Mouse (Mus musculus): ENCODE data around the gene Trpm4.
"Not testable (repeated sequence)": the region's sequence is repeated elsewhere in the genome, so short reads cannot be mapped to it uniquely, and the experiment has no call there.

The Trpm4 gene

GRCm38 (mm10) chr7:45333431-45333982 lies at the start of gene Trpm4:
TSS of gene Trpm4 (minus strand) at chr7:45333780.
- DNase-seq, result peak; percentile 84 to 93

DNA sequence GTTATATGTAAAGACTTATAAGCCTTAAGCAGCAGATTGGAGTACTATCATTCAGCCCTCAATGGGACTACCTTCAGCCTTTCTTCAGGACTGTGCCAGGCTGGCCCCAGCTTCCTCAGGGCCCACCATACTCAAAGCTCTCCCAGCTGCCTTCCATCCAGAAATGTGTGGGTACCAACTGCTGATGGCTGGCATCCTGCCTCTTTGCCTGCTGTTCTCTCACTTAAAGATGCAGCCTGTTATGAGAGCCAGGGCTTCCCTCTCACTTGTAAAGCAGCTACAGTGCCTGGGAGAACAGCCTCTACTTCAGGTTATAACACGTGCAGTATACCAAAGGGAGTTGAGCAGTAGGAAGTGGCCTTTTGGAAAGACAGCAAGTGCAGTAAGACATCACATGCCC lies 42.5 kb upstream of the Trpm4 start:
- no peak for DNase-seq

DNA sequence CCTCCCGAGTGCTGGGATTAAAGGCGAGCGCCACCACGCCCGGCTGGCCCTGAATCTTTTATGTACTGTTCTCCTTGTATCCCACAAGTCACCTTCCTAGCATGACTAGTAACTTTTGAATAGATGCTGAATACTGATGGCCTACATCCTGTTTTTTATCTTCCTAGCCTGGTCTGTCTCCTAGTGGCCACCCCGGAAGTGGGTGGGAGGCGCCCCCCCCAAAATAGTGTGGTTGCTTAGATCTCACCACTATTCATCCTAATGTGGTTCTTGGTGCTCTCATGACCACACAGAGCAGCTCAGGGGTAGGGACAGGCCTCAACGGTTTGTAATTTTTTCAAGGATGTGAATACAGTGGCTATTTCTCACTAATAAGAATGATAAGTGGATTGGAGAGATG lies 41.0 kb upstream of the Trpm4 start:
- DNase-seq, result no peak

DNA sequence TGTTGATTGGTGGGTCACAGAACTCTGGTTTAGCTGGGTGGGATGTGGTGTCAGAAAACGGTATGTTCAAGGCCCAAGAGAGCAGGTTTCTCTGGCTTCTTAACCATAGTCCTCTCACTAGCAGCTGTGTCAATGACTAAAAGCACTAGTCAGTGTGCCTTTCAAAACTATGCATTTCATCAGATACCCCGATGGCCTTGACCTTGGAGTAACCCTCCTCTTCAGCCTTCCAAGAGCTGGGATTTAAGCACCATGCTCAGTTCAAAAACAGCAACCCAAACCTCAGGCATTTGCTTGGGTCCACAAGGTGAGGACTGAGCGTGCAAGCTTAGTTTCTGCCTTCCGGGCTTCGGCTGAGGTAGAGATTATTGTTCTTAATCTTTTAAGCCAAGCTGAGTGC lies 38.8 kb upstream of the Trpm4 start:
- no peak for DNase-seq

- peak; percentile 91 to 95 for DNase-seq
Measured at GRCm38 (mm10) chr7:45370475-45371311, 37.1 kb upstream of the Trpm4 start, which contains the start of gene Lin7b. TSS of gene Lin7b (minus strand) at chr7:45370583.

DNA sequence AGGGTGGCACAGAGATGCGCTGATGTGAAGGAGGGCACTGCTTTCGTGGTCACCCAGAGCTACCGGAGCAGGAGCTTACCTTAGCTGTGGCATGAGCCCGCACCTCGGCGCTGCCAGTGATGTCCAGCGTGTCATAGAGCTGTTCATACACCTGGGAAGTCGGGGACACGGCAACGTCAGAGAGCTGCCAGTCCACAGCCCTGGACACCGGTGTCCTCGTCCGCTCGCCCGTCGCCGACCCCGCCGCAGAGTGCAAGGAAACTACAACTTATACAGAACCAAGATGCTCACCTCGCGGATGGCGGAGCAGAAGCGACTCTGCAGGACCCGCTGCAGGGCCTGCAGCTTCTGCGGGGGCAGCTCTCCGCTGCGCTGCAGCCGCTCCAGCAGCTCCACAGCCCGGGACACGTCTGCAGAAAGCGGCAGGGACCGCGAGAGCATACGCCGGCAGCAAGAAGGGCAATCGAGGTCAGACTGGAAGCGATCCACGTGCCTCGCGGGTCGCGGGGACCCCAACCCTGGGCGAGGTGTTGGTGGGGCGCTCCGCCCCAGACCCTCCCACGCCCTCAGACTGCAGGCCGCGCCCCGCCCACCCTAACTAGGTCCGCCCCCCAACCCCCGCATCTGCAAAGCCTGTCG lies 36.4 kb upstream of the Trpm4 start:
- DNase-seq, result no peak

GRCm38 (mm10) chr7:45369022-45369745 lies 35.6 kb upstream of the Trpm4 start:
- no peak for DNase-seq

- DNase-seq, result no peak
Measured at GRCm38 (mm10) chr7:45368178-45368577, 34.6 kb upstream of the Trpm4 start.

- peak; percentile 96 to 98 for DNase-seq
Measured at GRCm38 (mm10) chr7:45367020-45367880, 33.7 kb upstream of the Trpm4 start.

- no peak for DNase-seq
Measured at GRCm38 (mm10) chr7:45366652-45367019, 33.1 kb upstream of the Trpm4 start, which contains the start of gene Ppfia3. TSS of gene Ppfia3 (minus strand) at chr7:45367019.

- peak; percentile 33 to 81 for DNase-seq
Measured at GRCm38 (mm10) chr7:45365742-45366651, 32.4 kb upstream of the Trpm4 start.

- no peak for DNase-seq
Measured at GRCm38 (mm10) chr7:45363983-45364382, 30.4 kb upstream of the Trpm4 start.

GRCm38 (mm10) chr7:45362801-45363200 lies 29.2 kb upstream of the Trpm4 start:
- DNase-seq, result peak; percentile 26 to 58

DNA sequence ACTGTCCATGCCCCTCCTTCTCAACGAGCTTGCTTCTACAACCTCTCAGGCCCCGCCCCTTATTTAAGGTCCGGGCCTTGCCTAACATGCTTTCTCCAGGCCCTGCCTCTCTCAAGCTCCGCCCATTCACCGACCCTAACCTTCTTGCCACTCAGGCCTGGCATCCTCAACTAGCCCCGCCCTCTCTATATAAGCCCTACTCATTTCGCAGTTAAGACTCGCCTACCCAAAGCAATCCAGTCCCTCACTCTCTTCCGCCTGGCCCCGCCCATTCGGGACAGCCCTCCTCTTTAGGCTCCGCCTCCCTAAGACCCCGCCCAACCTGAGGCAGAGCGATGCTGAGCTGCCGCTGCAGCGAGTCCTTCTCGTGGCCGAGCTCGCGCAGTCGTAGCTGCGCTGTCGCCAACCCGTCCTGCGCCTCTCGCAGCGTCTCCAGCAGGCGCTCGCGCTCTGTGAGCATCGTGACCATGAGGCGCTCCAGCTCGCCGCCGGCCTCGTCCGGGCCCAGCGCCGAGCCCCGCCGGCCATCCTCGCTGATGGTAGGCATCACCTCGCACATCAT lies 27.7 kb upstream of the Trpm4 start:
- DNase-seq, result peak; percentile 59 to 76

DNA sequence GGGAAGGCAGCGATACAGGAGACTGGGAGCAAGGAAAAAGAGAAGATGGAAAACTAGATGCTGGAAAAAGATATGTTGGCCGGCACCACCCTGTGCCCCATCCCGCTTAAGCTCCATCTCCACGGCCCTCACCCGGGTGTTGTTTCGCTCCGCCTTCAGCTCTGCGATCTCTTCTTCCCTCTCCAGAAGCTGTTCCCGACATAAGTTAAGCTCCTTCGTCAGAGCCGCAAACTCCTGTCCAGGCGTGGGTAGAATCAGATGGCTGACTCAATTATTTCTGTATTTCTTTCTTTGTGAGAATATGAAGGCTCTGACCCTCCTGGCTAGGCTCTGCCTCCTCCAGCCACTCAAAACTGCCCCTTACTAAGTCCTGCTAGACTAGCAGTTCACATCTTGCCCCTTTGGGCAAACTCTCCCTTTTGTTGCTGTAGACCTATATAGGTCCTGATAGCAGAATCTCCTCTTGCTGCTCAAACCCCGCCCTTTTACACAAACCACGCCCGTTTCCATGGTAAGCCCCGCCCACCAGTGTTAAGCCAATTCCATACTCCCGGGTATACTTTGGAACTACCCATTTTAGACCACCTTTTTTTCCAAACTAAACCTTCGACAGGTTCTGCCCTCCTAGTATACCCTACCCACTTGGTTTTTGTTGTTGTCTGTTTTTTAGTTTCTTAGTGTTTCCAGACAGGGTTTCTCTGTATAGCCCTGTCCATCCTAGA lies 27.0 kb upstream of the Trpm4 start:
- DNase-seq, result no peak

GRCm38 (mm10) chr7:45359081-45359480 lies 25.5 kb upstream of the Trpm4 start:
- DNase-seq, result not testable (repeated sequence)

DNA sequence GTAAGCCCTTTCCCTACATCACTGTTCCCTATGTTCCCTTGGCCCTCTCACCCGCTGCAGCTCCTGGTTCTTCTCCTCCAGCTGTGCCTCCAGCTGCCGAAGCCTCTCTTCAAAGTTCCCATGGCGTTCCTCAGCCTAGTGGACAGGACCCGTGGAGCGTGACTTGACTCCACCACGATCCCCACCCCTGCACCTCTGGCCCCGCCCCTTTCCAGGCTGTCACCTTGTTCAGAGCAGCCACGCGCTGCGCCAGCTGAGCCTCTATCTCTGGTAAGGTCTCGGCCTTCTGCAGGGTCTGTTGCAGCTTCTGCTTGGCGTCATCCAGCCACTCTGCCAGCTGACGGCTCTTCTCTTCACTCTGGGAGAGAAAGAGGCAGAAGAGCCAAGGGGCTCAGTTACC lies 22.5 kb upstream of the Trpm4 start:
- DNase-seq, result peak in 1 of 2 experiments; percentile 43

DNA sequence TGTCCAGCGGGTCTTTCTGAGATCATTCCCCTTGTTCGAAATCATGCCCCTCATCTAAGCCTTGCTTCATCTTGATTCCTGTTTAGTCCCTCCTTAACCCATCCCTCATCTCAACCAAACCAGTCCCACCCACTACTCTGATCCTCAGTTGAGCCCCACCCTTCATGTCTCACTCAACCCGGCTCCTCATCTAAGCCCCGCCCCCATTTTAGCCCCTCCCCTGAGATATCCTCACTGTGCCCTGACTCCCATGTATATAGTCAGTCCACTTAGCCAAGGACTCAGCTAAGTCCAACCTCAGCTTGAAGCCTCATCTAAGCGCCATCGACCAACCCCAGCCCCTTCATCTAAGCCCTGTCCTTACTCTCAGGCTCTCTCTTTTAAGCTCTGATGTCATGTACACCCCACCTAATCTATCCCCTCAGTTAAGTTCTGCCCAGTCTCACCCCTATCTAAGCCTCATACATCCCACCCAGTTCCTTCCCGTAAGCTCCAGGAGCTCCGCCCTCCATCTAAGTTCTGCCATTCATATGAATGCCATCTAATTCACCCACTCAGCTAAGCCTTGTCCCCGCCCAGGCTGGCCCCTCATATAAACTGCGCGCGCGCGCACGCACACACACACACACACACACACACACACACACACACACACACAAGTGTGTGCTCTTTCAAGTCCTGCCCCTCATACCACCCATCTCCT lies 21.9 kb upstream of the Trpm4 start:
- no peak for DNase-seq

GRCm38 (mm10) chr7:45353041-45353440 lies 19.5 kb upstream of the Trpm4 start:
- no peak for DNase-seq

Measured in kidney, postnatal 36 days (tissue).